Mouse (Mus musculus) kidney, adult 11 months (tissue): ENCODE measurements around the gene Bmpr1a.

ENCODE experiments used
- DNase-seq: peaks from one replicate; pipeline ENCODE4 v3.0.0; 2022

Bmpr1a gene

DNA sequence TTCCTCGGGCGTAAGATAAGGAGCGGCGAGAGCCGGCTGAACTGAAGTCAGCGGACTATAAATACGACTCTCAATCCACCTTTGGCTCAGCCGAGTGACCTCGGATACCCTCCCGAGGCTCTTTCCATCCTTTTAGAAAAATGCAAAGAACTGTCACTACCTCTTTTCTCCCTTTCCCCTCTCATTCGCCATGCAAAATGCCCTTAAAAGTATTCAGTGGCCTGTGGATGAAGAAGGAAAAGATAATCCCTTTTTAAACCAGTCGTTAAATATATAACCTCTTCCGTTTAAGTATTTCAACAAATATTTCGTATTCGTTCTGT is at the start of gene Bmpr1a:
Gene Bmpr1a (minus strand): TSS at position 17 of the 323 bp plus-strand sequence.
- no peak for DNase-seq

- no peak for DNase-seq
These were observed 49.1 kb upstream of the Bmpr1a start for GRCm38 (mm10) chr14:34552226-34552625.

DNA sequence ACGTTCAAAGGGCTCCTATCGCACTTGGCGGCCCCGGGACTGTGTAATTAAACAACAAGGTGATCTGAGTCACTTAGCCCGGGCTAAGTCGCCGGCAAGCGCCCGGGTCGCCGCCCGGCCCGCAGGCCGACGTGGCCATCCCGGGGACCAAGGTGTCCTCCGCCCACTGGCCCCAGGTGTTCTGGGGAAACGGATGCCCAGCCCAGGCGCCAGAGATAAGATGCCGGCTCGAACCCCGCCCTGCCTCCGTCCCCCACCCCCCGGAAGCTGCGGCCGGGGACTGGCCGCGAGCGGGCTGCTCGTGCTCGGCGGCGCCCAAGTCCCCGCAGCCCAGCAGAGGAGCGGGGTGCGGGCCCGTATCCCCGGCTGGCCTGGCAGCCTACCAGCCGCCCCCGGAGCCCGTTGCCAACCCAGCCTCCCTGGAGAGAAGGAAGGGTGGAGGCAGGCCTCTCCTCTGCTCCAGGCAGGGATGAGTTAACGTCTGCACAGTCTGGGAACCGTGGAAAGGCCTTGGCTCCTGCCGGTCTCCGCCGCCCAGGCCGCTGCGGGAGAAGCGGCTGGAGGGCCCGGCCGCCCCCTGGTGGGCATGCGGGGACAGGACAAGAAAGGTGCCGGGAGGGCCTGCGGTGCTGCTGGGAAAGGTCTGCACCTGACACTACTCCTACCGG is 46.0 kb upstream of the Bmpr1a start:
- peak; percentile 75 for DNase-seq

- peak; percentile 41 for DNase-seq
These were observed 45.4 kb upstream of the Bmpr1a start for GRCm38 (mm10) chr14:34548391-34549001.

- DNase-seq, result no peak
These were observed 41.4 kb upstream of the Bmpr1a start for GRCm38 (mm10) chr14:34544545-34544944.

- DNase-seq, result no peak
These were observed 40.9 kb upstream of the Bmpr1a start for GRCm38 (mm10) chr14:34544001-34544400.

DNA sequence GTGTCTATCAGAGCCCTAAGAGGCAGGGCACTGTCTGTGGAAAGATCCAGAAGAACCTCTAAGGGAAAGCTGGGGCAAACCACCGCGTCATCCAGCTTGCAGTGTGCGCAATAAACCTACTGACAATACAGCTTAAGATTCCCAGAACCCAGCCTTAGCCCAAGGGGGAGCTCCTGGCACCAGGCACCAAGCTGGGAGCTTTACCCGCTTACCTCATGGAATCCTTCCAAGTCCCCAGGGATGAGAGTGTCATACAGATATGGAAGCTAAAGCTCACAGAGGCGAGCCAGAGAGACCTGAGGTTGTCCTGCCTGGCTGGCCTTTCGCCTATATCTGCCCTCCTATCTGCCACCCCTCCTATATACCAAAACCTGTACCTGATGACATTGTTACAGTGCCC is 40.5 kb upstream of the Bmpr1a start:
- no peak for DNase-seq

DNA sequence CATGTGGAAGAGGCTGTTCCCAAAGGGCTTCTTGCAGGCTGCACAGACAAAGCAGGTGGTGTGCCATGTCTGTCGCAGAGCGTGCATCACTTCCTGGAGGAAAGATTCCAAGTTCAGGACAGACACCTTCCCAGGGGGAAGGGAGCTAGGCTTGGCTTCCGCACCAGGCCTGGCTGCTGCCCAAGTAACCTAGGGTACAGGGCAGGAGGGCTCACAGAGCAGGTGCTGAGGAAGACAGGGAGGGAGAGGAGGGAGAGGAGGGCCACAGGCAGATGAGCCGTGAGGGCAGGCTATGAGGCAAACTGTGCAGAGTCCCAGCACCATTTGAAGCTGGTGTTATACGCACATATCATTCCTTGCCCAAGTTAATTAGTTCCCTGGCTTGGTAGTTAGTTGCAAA is 38.8 kb upstream of the Bmpr1a start:
- DNase-seq, result peak; percentile 38

DNA sequence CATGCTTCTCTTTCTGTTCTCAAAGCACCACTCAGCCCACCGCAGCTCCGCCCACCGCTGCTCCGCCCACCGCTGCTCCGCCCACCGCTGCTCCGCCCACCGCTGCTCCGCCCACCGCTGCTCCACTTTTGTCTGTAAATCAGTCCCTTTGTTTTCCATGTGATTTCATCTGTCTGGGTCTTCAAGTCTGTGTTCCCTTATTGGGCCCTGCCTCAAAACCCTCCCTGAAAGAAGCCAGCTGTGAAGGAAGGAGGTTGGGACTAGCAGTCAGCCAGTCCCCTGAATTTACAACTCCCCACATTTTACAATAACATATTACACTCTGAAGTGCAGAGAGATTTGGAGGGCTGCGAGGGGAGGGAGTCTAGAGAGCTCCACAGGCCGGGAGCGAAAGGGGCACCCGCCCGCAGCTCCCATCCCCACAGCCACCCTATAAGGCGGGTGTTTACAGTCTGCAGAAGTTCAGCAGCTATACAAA is 37.6 kb upstream of the Bmpr1a start:
- peak; percentile 57 for DNase-seq

DNA sequence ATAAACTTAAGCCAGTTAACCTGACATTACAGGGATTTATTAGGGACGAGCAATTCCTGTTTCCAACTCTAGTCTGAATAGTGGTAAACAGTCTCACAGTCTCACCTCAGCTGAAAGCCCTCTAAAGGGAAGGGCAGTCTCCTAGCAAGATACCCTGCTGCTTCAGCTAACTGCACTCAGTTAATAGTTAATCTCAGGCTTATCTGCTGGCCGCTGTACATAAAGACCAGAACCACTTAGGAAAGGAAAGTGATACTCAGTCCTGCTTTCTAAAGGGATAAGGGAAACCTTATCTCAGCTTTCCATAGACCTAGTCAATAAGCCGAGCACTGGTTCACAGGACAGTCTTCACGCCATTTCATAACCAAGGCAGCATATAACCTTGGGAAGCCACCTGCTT is 32.7 kb upstream of the Bmpr1a start:
- DNase-seq, result no peak

GRCm38 (mm10) chr14:34533537-34533936 is 30.4 kb upstream of the Bmpr1a start:
- DNase-seq, result no peak

- DNase-seq, result no peak
These were observed 29.4 kb upstream of the Bmpr1a start for GRCm38 (mm10) chr14:34532536-34532935.

DNA sequence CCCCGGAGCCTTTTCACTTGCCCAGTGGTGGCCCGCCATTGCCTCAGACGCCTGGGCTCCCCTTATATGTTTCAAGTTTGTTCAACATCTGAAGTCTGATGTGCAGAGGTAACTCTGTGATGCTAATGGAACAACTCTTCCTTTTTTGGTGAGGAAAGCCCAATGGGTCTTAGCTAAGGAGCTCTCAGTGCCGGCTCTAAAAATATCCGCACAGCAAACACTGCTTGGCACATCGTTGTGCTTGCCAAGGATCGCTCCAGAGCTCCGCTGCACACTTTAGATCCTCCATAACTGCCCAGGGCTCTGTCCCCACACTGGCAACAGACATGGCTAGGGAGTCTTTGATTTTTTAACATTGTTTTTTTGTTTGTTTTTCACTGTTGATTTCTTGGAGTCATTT is 25.7 kb upstream of the Bmpr1a start:
- no peak for DNase-seq

- no peak for DNase-seq
These were observed 19.6 kb upstream of the Bmpr1a start, which contains the start of gene 9230112D13Rik for GRCm38 (mm10) chr14:34522701-34523100. TSS of gene 9230112D13Rik (minus strand) at chr14:34522801.

GRCm38 (mm10) chr14:34517959-34518544 is 14.9 kb upstream of the Bmpr1a start:
- DNase-seq, result no peak

- no peak for DNase-seq
These were observed 13.9 kb upstream of the Bmpr1a start for GRCm38 (mm10) chr14:34516960-34517577.

DNA sequence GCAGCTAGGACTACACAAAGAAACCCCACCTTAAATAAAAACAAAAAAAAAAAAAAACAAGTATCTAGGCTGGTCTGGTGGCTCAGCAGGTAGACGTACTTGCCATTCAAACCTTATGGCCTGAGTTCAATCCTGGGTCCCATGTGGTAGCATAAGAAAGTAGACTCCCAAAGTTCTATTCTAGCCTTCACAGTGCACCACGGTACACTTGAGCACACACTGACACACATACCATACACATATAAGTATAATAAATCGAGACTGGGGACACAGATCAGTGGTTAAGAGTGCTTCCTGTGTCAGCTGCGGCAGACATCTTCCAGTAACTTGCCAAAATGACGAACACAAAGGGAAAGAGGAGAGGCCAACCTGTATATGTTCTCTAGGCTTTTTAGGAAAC is 12.7 kb upstream of the Bmpr1a start:
- no peak for DNase-seq

DNA sequence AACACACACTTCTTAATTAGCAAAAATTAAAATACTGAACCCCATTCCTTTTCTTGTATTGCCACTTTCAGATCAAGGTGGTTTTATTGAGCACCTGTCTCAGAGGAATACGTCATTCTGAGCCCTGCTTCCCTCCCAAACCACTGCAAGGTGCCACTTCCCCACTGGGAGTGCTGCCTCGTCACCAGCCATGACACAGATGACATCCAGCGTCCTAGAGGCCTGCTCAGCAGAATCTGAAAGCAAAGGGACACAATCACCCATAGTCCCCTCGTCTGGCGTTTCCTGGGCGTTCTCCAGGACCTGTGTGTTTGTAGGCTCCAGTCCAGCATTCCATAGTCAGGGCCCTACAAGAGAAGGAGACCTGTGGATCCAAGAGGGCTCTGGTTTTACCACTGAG is 11.0 kb upstream of the Bmpr1a start:
- DNase-seq, result no peak

GRCm38 (mm10) chr14:34512602-34513001 is 9.5 kb upstream of the Bmpr1a start:
- DNase-seq, result no peak

- no peak for DNase-seq
These were observed 8.8 kb upstream of the Bmpr1a start for GRCm38 (mm10) chr14:34511901-34512300.

DNA sequence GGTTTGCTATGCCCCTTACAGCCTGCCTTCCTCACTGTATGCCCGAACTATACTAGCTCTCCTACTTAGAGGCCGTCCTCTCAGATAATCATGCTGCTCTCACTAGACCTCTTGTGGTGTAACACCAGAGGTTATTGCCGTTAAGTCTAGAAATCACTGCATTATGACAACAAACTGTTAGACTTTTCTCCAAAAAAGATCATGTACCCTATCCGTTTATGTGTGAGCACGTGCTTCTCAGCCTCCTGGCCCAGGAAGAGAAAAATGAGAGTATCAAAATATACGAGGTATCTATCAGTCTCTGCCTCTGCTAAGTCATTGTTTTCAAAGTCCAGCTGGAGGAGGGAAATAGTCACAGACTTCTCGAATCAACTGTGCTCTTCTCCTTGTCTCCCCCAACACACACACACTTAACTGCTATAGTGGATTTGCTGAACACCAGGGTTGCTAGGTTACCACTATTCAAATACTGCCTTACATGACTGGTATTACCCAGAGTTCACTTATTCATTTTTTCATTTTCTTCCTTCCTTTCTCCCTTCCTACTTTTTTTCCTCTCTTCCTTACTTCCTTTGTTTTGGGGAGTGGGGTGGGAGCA is 5.8 kb upstream of the Bmpr1a start:
- DNase-seq, result no peak

GRCm38 (mm10) chr14:34508187-34508840 is 5.2 kb upstream of the Bmpr1a start:
- no peak for DNase-seq

- DNase-seq, result no peak
These were observed 2.2 kb upstream of the Bmpr1a start for GRCm38 (mm10) chr14:34505309-34505708.
